Mouse (Mus musculus): ENCODE measurements around the gene Iqsec2.
A peak's percentile ranks its signal among the peaks of the same experiment; 100 is the strongest.
"Not testable (repeated sequence)": the region's sequence is repeated elsewhere in the genome, so short reads cannot be mapped to it uniquely, and the experiment has no call there.

GRCm38 (mm10) chrX:152243140-152243539 is 99.1 kb downstream of the Iqsec2 start:
- TF ChIP-seq CTCF (IDR thresholded peaks at IDR 0.05; ENCODE audit: low read depth), result peak; percentile 54
- not testable (repeated sequence) for TF ChIP-seq EP300 (IDR thresholded peaks at IDR 0.05; ENCODE audit: low read depth)
